Mouse (Mus musculus) liver, embryonic 13.5 days (tissue): ENCODE measurements around the gene Arid1a. TPM values are rescaled to one million over a fixed set of nuclear protein-coding genes. Genes with fewer than 3 reads are reported as not detected.
"Not testable (repeated sequence)": the region's sequence is repeated elsewhere in the genome, so short reads cannot be mapped to it uniquely, and the experiment has no call there.

ENCODE experiments used
- ATAC-seq: fragments of 200-750 bp; cut with Nextera tagmentation; 2 replicates; pipeline ENCODE4 v1.8.0; 2017; ENCODE audit warnings: low read depth, mild to moderate bottlenecking, moderate number of reproducible peaks, moderate library complexity
- DNase-seq: peaks from one replicate; pipeline ENCODE4 v3.0.0; 2022
- H3K27ac ChIP-seq: fragments of 300-500 bp; sonication (generic); 2 replicates; pipeline ENCODE4 v1.5.1; 2015; ENCODE audit warnings: moderate library complexity, mild to moderate bottlenecking, inconsistent platforms
- H3K27me3 ChIP-seq: fragments of 300-500 bp; sonication (generic); 2 replicates; pipeline ENCODE4 v1.6.1; 2015; ENCODE audit warnings: mild to moderate bottlenecking, inconsistent platforms
- H3K36me3 ChIP-seq: fragments of 300-500 bp; sonication (generic); 2 replicates; pipeline ENCODE4 v1.6.1; 2015; ENCODE audit warnings: mild to moderate bottlenecking, inconsistent platforms
- H3K4me1 ChIP-seq: fragments of 300-500 bp; sonication (generic); replicated peaks from 2 replicates; pipeline ENCODE4 v1.6.1; 2015; ENCODE audit warnings: inconsistent platforms
- H3K4me2 ChIP-seq: fragments of 300-500 bp; sonication (generic); 2 replicates; pipeline ENCODE4 v1.6.1; 2015; ENCODE audit warnings: inconsistent platforms, mild to moderate bottlenecking, moderate library complexity
- H3K4me3 ChIP-seq: fragments of 300-500 bp; sonication (generic); replicated peaks from 2 replicates; pipeline ENCODE4 v1.5.1; 2015; ENCODE audit warnings: mild to moderate bottlenecking, inconsistent platforms
- H3K9ac ChIP-seq: fragments of 300-500 bp; sonication (generic); 2 replicates; pipeline ENCODE4 v1.6.1; 2015; ENCODE audit warnings: mild to moderate bottlenecking, inconsistent platforms
- H3K9me3 ChIP-seq: fragments of 300-500 bp; sonication (generic); replicated peaks from 2 replicates; pipeline ENCODE4 v1.6.1; 2016; ENCODE audit warnings: inconsistent platforms
- WGBS: fragments of 180-500 bp; shearing (Covaris S2); methylation state at CpG from one replicate; pipeline ENCODE4 v1.1.7; 2015; ENCODE audit not compliant: insufficient replicate concordance; 5-methylcytosine and 5-hydroxymethylcytosine counted together
- polyA plus RNA-seq: library from polyadenylated mRNA; unstranded; fragments of >200 nt; fragmentation: Nextera tagmentation; extraction: Ambion mirVana; gene quantifications from 2 replicates; pipeline ENCODE4 v1.2.1, GENCODE M21; 2015

Arid1a gene
- polyA plus RNA-seq, 1 experiment from 2014 or later = 9.0 TPM

- Histone ChIP-seq H3K27me3 (no peaks in the 10 kb centered on the region), H3K4me1 (peaks cover 46% of the 10 kb centered on the region), H3K36me3 (peaks cover 15% of the 10 kb centered on the region), H3K9me3 (no peaks in the 10 kb centered on the region), H3K4me2 (peak overlapping the region; percentile 55), H3K4me3 (peak overlapping the region; percentile 37), H3K9ac (peak overlapping the region; percentile 45), H3K27ac (peak overlapping the region; percentile 87)
- ATAC-seq (no peak), DNase-seq (no peak)
- WGBS = 33% methylated on average over 10 of the region's 10 CpGs
Observed at GRCm38 (mm10) chr4:133660193-133661155, 96.1 kb downstream of the Arid1a start.

GRCm38 (mm10) chr4:133659497-133660192 lies 96.9 kb downstream of the Arid1a start:
- peak overlapping the region; percentile 87 for H3K27ac ChIP-seq
- H3K9me3 ChIP-seq = no peaks in the 10 kb centered on the region
- H3K27me3 ChIP-seq = no peaks in the 10 kb centered on the region
- no peak for DNase-seq
- peak overlapping the region; percentile 37 for H3K4me3 ChIP-seq
- WGBS = 10% methylated on average over 15 of the region's 15 CpGs
- H3K4me2 ChIP-seq = peak overlapping the region; percentile 55
- peak; percentile 35; the same call in 1 of the 2 replicates for ATAC-seq
- H3K36me3 ChIP-seq = peaks cover 14% of the 10 kb centered on the region
- H3K9ac ChIP-seq = peak overlapping the region; percentile 45
- H3K4me1 ChIP-seq = peaks cover 40% of the 10 kb centered on the region

GRCm38 (mm10) chr4:133658729-133659128 lies 97.8 kb downstream of the Arid1a start:
- Histone ChIP-seq H3K27ac (peak overlapping the region; percentile 87; the same call in 1 of the 2 replicates), H3K9ac (no peak overlapping the region), H3K4me2 (no peak overlapping the region), H3K9me3 (no peaks in the 10 kb centered on the region), H3K27me3 (no peaks in the 10 kb centered on the region), H3K4me3 (no peak overlapping the region), H3K36me3 (peaks cover 9% of the 10 kb centered on the region), H3K4me1 (peaks cover 40% of the 10 kb centered on the region)
- ATAC-seq (no peak), DNase-seq (no peak)
- 32% methylated on average over 2 of the region's 2 CpGs for WGBS

GRCm38 (mm10) chr4:133657829-133658458 lies 98.6 kb downstream of the Arid1a start:
- no peak overlapping the region for H3K4me3 ChIP-seq
- H3K27me3 ChIP-seq = no peaks in the 10 kb centered on the region
- H3K9me3 ChIP-seq = no peaks in the 10 kb centered on the region
- H3K27ac ChIP-seq = no peak overlapping the region
- WGBS = 68% methylated on average over 5 of the region's 5 CpGs
- peaks cover 9% of the 10 kb centered on the region for H3K36me3 ChIP-seq
- no peak overlapping the region for H3K4me2 ChIP-seq
- H3K9ac ChIP-seq = no peak overlapping the region
- DNase-seq = no peak
- no peak for ATAC-seq
- H3K4me1 ChIP-seq = peaks cover 40% of the 10 kb centered on the region

GRCm38 (mm10) chr4:133656997-133657396 lies 99.6 kb downstream of the Arid1a start:
- Histone ChIP-seq H3K27ac (no peak overlapping the region), H3K4me3 (no peak overlapping the region), H3K4me1 (peaks cover 40% of the 10 kb centered on the region), H3K4me2 (no peak overlapping the region), H3K9ac (no peak overlapping the region), H3K9me3 (no peaks in the 10 kb centered on the region), H3K27me3 (no peaks in the 10 kb centered on the region), H3K36me3 (peaks cover 3% of the 10 kb centered on the region)
- 24% methylated on average over 4 of the region's 4 CpGs for WGBS
- DNase-seq (no peak), ATAC-seq (no peak)

GRCm38 (mm10) chr4:133656294-133656693 lies 100.3 kb downstream of the Arid1a start:
- H3K4me3 ChIP-seq = no peak overlapping the region
- ATAC-seq (no peak), DNase-seq (no peak)
- no peak overlapping the region for H3K27ac ChIP-seq
- H3K4me1 ChIP-seq = peaks cover 41% of the 10 kb centered on the region
- H3K9me3 ChIP-seq = no peaks in the 10 kb centered on the region
- no peaks in the 10 kb centered on the region for H3K27me3 ChIP-seq
- no peaks in the 10 kb centered on the region for H3K36me3 ChIP-seq
- H3K9ac ChIP-seq = no peak overlapping the region
- WGBS = 65% methylated on average over 4 of the region's 4 CpGs
- no peak overlapping the region for H3K4me2 ChIP-seq

- 82% methylated on average over 5 of the region's 5 CpGs for WGBS
- H3K4me3 ChIP-seq, H3K9me3 ChIP-seq, DNase-seq, H3K27me3 ChIP-seq, H3K27ac ChIP-seq, H3K9ac ChIP-seq, H3K4me2 ChIP-seq, ATAC-seq, H3K36me3 ChIP-seq: not testable (repeated sequence)
- peaks cover 26% of the 10 kb centered on the region for H3K4me1 ChIP-seq
Observed at GRCm38 (mm10) chr4:133654070-133654469, 102.5 kb downstream of the Arid1a start.

- Histone ChIP-seq H3K4me1 (peaks cover 16% of the 10 kb centered on the region), H3K4me3 (no peak overlapping the region), H3K27ac (no peak overlapping the region), H3K27me3 (no peaks in the 10 kb centered on the region), H3K4me2 (no peak overlapping the region), H3K9me3 (no peaks in the 10 kb centered on the region), H3K9ac (no peak overlapping the region), H3K36me3 (no peaks in the 10 kb centered on the region)
- DNase-seq (no peak), ATAC-seq (no peak)
- WGBS = 74% methylated on average over 10 of the region's 10 CpGs
Observed at GRCm38 (mm10) chr4:133652746-133653145, 103.8 kb downstream of the Arid1a start.

GRCm38 (mm10) chr4:133651986-133652385 lies 104.6 kb downstream of the Arid1a start:
- WGBS = 65% methylated on average over 4 of the region's 4 CpGs
- H3K4me2 ChIP-seq = no peak overlapping the region
- peaks cover 10% of the 10 kb centered on the region for H3K4me1 ChIP-seq
- no peaks in the 10 kb centered on the region for H3K27me3 ChIP-seq
- H3K27ac ChIP-seq = no peak overlapping the region
- H3K9ac ChIP-seq = no peak overlapping the region
- no peak for ATAC-seq
- DNase-seq = no peak
- no peak overlapping the region for H3K4me3 ChIP-seq
- H3K36me3 ChIP-seq = no peaks in the 10 kb centered on the region
- no peaks in the 10 kb centered on the region for H3K9me3 ChIP-seq

GRCm38 (mm10) chr4:133651445-133651844 lies 105.1 kb downstream of the Arid1a start:
- Histone ChIP-seq H3K9me3 (no peaks in the 10 kb centered on the region), H3K27ac (no peak overlapping the region), H3K4me2 (no peak overlapping the region), H3K4me3 (no peak overlapping the region), H3K4me1 (peaks cover 9% of the 10 kb centered on the region; the same call in 1 of the 2 replicates), H3K36me3 (no peaks in the 10 kb centered on the region), H3K9ac (no peak overlapping the region), H3K27me3 (no peaks in the 10 kb centered on the region)
- DNase-seq (no peak), ATAC-seq (no peak)
- 50% methylated on average over 10 of the region's 10 CpGs for WGBS
